Mouse (Mus musculus) CH12.LX (cell line): ENCODE measurements at regions not wholly inside any gene's neighbourhood (a gene's known extent, or its start where the extent isn't known, plus 50 kb on each side); places are given as distances from the start of the nearest gene placed in this dataset.

ENCODE experiments used
- CTCF ChIP-seq, 2 experiments: IDR thresholded peaks in 1 of 2; conservative IDR thresholded peaks in 1 of 2; 2 replicates each; pipeline ENCODE4 v1.5.1; 2011 to 2012; ENCODE audit warnings: low read depth in 2 of 2, low read length in 2 of 2, improper control_type of control experiment in 1 of 2, inconsistent platforms in 1 of 2, mild to moderate bottlenecking in 1 of 2, moderate library complexity in 1 of 2
- E2F4 ChIP-seq: IDR thresholded peaks from 2 replicates; pipeline ENCODE4 v1.6.1; 2011; ENCODE audit warnings: low read depth, low read length, improper control_type of control experiment; ENCODE audit not compliant: insufficient replicate concordance
- EP300 ChIP-seq: IDR thresholded peaks from 2 replicates; pipeline ENCODE4 v1.6.1; 2011; ENCODE audit warnings: low read length, improper control_type of control experiment
- MAX ChIP-seq: IDR thresholded peaks from 2 replicates; pipeline ENCODE4 v1.6.1; 2011; ENCODE audit warnings: low read length, improper control_type of control experiment

DNA sequence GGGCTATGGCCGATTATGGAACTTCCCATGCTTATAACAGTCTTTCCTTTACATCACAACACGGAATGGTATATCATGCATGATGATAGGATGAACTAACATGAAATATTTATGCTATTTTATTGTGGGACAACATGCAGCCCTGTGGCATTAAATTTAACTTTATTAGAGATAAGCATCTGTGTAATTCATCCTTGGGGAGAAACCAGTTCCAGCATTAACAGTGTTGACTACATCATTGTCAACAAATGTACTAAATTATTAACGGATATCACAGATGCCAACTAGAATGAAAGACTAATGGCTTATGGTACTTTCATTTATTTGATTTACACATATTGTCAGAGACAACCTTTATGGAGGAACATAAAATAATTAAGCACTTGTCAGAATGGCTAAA lies 241.3 kb upstream of the Smc2 start:
- no peak for TF ChIP-seq MAX
- no peak for TF ChIP-seq EP300
- TF ChIP-seq CTCF (conservative IDR thresholded peaks at IDR 0.05 in 1 of 2, IDR thresholded peaks at IDR 0.05 in 1 of 2; ENCODE audit: low read depth in 2 of 2, low read length in 2 of 2): no peak
- TF ChIP-seq E2F4: no peak
